Mouse (Mus musculus): ENCODE results near the gene Ddr2. TPM values are rescaled to one million over a fixed set of nuclear protein-coding genes. Genes with fewer than 3 reads are reported as not detected.
A peak's percentile ranks its signal among the peaks of the same experiment; 100 is the strongest.

Ddr2 gene
- total RNA-seq, 2 experiments from 2014 or later = 0.42 TPM; not detected in 1

- peak; percentile 100 for ATAC-seq (replicated peaks; ENCODE audit: low FRiP score, poor library complexity, severe bottlenecking)
Observed at GRCm38 (mm10) chr1:169968792-169969515, 141.6 kb downstream of the Ddr2 start, which contains the start of gene Hsd17b7. Hsd17b7 (minus strand) TSS chr1:169969241.

- ATAC-seq (replicated peaks; ENCODE audit: low FRiP score, poor library complexity, severe bottlenecking) = no peak
Observed at GRCm38 (mm10) chr1:169953106-169953505, 157.5 kb downstream of the Ddr2 start.

- no peak for ATAC-seq (replicated peaks; ENCODE audit: low FRiP score, poor library complexity, severe bottlenecking)
Observed at GRCm38 (mm10) chr1:169952636-169953035, 157.9 kb downstream of the Ddr2 start.

- no peak for ATAC-seq (replicated peaks; ENCODE audit: low FRiP score, poor library complexity, severe bottlenecking)
Observed at GRCm38 (mm10) chr1:169951561-169951960, 159.0 kb downstream of the Ddr2 start.

DNA sequence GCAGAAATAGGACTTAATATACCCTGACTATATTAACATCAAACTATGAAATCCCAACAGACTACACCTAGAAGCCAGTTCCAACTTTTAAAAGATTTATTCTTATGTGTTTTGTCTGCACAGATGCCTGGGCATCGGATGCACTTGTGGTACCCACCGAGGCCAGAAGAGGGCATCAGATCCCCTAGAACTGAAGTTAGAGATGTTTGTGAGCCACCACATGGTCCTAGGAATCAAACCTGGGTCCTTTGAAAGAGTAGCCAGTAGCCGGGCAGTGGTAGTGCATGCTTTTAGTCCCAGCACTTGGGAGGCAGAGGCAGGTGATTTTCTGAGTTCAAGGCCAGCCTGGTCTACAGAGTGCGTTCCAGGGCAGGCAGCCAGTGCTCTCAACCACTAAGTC is 159.9 kb downstream of the Ddr2 start:
- ATAC-seq (replicated peaks; ENCODE audit: low FRiP score, poor library complexity, severe bottlenecking) = no peak

DNA sequence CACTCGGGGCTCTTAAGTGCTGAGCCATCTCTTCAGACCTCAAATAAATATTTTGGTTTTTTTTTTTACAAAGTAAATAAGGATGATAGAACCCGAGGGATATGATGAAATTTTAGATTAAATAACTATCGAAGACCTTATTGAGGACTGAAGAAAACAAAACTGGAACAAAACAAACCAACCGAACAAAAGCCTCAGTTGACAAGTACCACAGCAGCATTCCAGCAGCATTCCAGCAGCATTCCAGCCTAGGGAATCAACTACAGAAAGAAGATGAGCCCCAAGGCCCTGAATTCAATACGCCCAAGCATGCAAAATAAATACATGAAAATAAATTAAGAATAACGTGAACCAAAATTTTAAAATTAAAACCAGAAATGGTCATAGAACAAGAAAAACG is 160.6 kb downstream of the Ddr2 start:
- no peak for ATAC-seq (replicated peaks; ENCODE audit: low FRiP score, poor library complexity, severe bottlenecking)

GRCm38 (mm10) chr1:169948866-169949265 is 161.7 kb downstream of the Ddr2 start:
- no peak for ATAC-seq (replicated peaks; ENCODE audit: low FRiP score, poor library complexity, severe bottlenecking)

- ATAC-seq (replicated peaks; ENCODE audit: low FRiP score, poor library complexity, severe bottlenecking) = no peak
Observed at GRCm38 (mm10) chr1:169948280-169948679, 162.3 kb downstream of the Ddr2 start.

GRCm38 (mm10) chr1:169947654-169948053 is 162.9 kb downstream of the Ddr2 start:
- ATAC-seq (replicated peaks; ENCODE audit: low FRiP score, poor library complexity, severe bottlenecking) = no peak

GRCm38 (mm10) chr1:169946004-169946403 is 164.6 kb downstream of the Ddr2 start:
- ATAC-seq (replicated peaks; ENCODE audit: low FRiP score, poor library complexity, severe bottlenecking) = no peak

GRCm38 (mm10) chr1:169939345-169939744 is 171.2 kb downstream of the Ddr2 start:
- ATAC-seq (replicated peaks; ENCODE audit: low FRiP score, poor library complexity, severe bottlenecking) = no peak

GRCm38 (mm10) chr1:169934005-169934725 is 176.4 kb downstream of the Ddr2 start:
- no peak for ATAC-seq (replicated peaks; ENCODE audit: low FRiP score, poor library complexity, severe bottlenecking)

DNA sequence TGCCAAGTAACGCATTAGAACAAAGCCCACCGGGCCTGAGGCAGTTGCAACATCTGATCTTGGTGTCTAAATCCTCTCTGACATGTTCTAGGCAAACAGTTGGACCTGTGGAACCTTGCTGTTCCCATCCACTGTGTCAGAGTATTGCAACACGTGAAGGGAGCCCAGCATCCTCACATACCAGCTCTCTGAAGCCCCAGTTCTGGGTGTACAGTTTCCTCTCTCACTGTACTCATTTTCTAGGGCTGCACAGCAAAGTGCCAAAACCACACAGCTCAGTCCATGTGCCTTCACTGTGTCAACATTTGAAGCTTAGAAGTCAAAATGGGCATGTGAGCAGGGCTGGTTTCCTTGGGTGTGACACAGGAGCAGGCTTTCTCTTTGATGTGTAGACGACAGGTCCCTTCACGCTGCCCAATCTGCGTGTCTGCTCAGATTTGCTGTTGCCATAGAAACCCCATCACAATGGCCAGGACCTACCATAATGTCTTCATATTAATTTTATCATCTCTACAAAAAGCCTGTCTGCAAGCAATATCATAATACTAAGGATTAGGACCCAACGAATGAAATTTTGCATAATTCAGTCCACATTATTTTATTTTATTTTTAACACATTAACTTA is 178.3 kb downstream of the Ddr2 start:
- ATAC-seq (replicated peaks; ENCODE audit: low FRiP score, poor library complexity, severe bottlenecking) = no peak

GRCm38 (mm10) chr1:169931698-169932097 is 178.9 kb downstream of the Ddr2 start:
- ATAC-seq (replicated peaks; ENCODE audit: low FRiP score, poor library complexity, severe bottlenecking) = no peak

- no peak for ATAC-seq (replicated peaks; ENCODE audit: low FRiP score, poor library complexity, severe bottlenecking)
Observed at GRCm38 (mm10) chr1:169928454-169928971, 182.0 kb downstream of the Ddr2 start, which contains the start of gene Ccdc190. Ccdc190 (plus strand) TSS chr1:169928648.

GRCm38 (mm10) chr1:169927753-169928369 is 182.7 kb downstream of the Ddr2 start:
- ATAC-seq (replicated peaks; ENCODE audit: low FRiP score, poor library complexity, severe bottlenecking) = no peak

- no peak for ATAC-seq (replicated peaks; ENCODE audit: low FRiP score, poor library complexity, severe bottlenecking)
Observed at GRCm38 (mm10) chr1:169924567-169924966, 186.0 kb downstream of the Ddr2 start.

Data from erythroid progenitor cell, adult 5-6 weeks (primary cell).